Mouse (Mus musculus) layer of hippocampus, postnatal 36 days (tissue): ENCODE results near the gene 4930426L09Rik. TPM values are rescaled to one million over a fixed set of nuclear protein-coding genes. Genes with fewer than 3 reads are reported as not detected.
"Not testable (repeated sequence)": the region's sequence is repeated elsewhere in the genome, so short reads cannot be mapped to it uniquely, and the experiment has no call there.

Source experiments
- DNase-seq, 2 experiments: peaks; one replicate each; pipeline ENCODE4 v3.0.0; 2022
- total RNA-seq, 2 experiments: library from RNA; stranded (reverse); gene quantifications; 2 replicates each; pipeline ENCODE4 v1.2.3; 2021

The 4930426L09Rik gene
- total RNA-seq, 2 experiments from 2014 or later: 0.77 to 1.2 TPM

- DNase-seq: no peak
These were observed 26.6 kb upstream of the 4930426L09Rik start for GRCm38 (mm10) chr2:18971564-18971963.

GRCm38 (mm10) chr2:18974882-18975645, 23.1 kb upstream of the 4930426L09Rik start:
- no peak for DNase-seq

- DNase-seq: no peak
These were observed 22.0 kb upstream of the 4930426L09Rik start for GRCm38 (mm10) chr2:18976175-18976574.

GRCm38 (mm10) chr2:18977201-18977805, 20.8 kb upstream of the 4930426L09Rik start:
- DNase-seq: no peak

- no peak for DNase-seq
These were observed 19.1 kb upstream of the 4930426L09Rik start for GRCm38 (mm10) chr2:18979046-18979445.

- DNase-seq: no peak
These were observed 18.5 kb upstream of the 4930426L09Rik start for GRCm38 (mm10) chr2:18979675-18980074.

- DNase-seq: no peak
These were observed 15.6 kb upstream of the 4930426L09Rik start for GRCm38 (mm10) chr2:18982581-18982980.

GRCm38 (mm10) chr2:18983546-18983945, 14.6 kb upstream of the 4930426L09Rik start:
- DNase-seq: no peak

- peak in 1 of 2 experiments; percentile 11 for DNase-seq
These were observed 13.9 kb upstream of the 4930426L09Rik start for GRCm38 (mm10) chr2:18984095-18984847.

GRCm38 (mm10) chr2:18985506-18985905, 12.6 kb upstream of the 4930426L09Rik start:
- no peak for DNase-seq

GRCm38 (mm10) chr2:18988885-18989284, 9.3 kb upstream of the 4930426L09Rik start:
- no peak for DNase-seq

- DNase-seq: no peak
These were observed 5.3 kb upstream of the 4930426L09Rik start for GRCm38 (mm10) chr2:18992512-18993510.

- peak; percentile 13 to 31 for DNase-seq
These were observed 1.5 kb upstream of the 4930426L09Rik start for GRCm38 (mm10) chr2:18996451-18997211.

- peak; percentile 53 to 62 for DNase-seq
These were observed 664 bp upstream of the 4930426L09Rik start for GRCm38 (mm10) chr2:18997387-18997971.

GRCm38 (mm10) chr2:18999395-18999794, 1.3 kb downstream of the 4930426L09Rik start:
- DNase-seq: no peak

- peak; percentile 9 to 24 for DNase-seq
These were observed 6.7 kb downstream of the 4930426L09Rik start for GRCm38 (mm10) chr2:19004801-19005200.

GRCm38 (mm10) chr2:19006124-19006523, 8.0 kb downstream of the 4930426L09Rik start:
- no peak for DNase-seq

GRCm38 (mm10) chr2:19007580-19007979, 9.4 kb downstream of the 4930426L09Rik start:
- no peak for DNase-seq

GRCm38 (mm10) chr2:19010541-19010940, 12.4 kb downstream of the 4930426L09Rik start:
- DNase-seq: not testable (repeated sequence)

- DNase-seq: no peak
These were observed 13.3 kb downstream of the 4930426L09Rik start for GRCm38 (mm10) chr2:19011443-19011842.

GRCm38 (mm10) chr2:19016348-19016747, 18.2 kb downstream of the 4930426L09Rik start:
- DNase-seq: no peak
